Mouse (Mus musculus): ENCODE results near the gene Pam. TPM values are rescaled to one million over a fixed set of nuclear protein-coding genes. Genes with fewer than 3 reads are reported as not detected.
"Not testable (repeated sequence)": the region's sequence is repeated elsewhere in the genome, so short reads cannot be mapped to it uniquely, and the experiment has no call there.

The Pam gene
- polyA plus RNA-seq, 1 experiment from 2014 or later, result 21.8 TPM

DNA sequence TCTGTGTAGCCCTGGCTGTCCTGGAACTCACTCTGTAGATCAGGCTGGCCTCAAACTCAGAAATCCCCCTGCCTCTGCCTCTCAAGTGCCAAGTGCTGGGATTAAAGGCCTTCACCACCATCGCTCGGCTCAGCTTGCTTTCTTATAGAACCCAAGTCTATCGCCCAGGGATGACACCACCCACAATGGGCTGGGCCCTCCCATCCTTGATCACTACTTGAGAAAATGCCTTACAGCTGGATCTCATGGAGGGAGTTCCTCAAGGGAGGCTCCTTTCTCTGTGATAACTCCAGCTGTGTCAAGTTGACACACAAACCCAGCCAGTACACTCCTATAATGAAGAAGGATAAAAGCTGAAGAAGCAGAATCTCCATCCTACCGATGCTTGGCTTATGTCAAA lies 329.7 kb downstream of the Pam start:
- not testable (repeated sequence) for H3K4me2 ChIP-seq (replicated peaks); ATAC-seq (ENCODE audit: low FRiP score, low read depth); H3K9me3 ChIP-seq; H3K4me3 ChIP-seq; H3K9ac ChIP-seq; H3K36me3 ChIP-seq; H3K27ac ChIP-seq; H3K27me3 ChIP-seq (replicated peaks)
- 87% methylated on average over 4 of the region's 4 CpGs for WGBS
- peaks cover 17% of the 10 kb centered on the region for H3K4me1 ChIP-seq

DNA sequence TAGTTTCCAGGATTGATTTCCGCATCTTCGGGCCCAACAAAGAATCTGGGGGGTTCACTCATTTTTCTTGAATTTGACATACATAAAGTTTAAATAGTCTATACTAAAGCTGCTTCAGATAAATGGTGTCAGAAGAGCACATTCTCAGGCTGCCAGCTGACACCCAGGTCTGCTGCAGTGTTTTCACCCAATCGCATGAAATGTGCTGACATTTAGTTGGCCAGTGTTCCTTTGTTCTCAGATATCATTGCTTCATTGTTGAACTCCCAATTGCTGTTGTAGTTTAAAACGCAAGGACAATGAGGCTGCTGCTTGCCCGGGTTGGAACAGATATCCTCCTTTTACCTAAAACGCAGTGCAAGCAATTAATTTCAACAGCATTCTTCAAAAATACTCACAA lies 334.0 kb downstream of the Pam start:
- no peaks in the 10 kb centered on the region for H3K27me3 ChIP-seq (replicated peaks)
- no peak overlapping the region for H3K27ac ChIP-seq
- ATAC-seq (ENCODE audit: low FRiP score, low read depth), result no peak
- 0 out of 2 replicates have a peak, but pooled peaks cover 3% of the 10 kb centered on the region for H3K36me3 ChIP-seq
- no peak overlapping the region for H3K4me2 ChIP-seq (replicated peaks)
- H3K4me1 ChIP-seq, result no peaks in the 10 kb centered on the region
- H3K9me3 ChIP-seq, result no peaks in the 10 kb centered on the region
- H3K9ac ChIP-seq, result no peak overlapping the region
- 70% methylated on average over 6 of the region's 6 CpGs for WGBS
- no peak overlapping the region for H3K4me3 ChIP-seq

GRCm38 (mm10) chr1:97760598-97760997 lies 334.8 kb downstream of the Pam start:
- WGBS, result 81% methylated on average over 7 of the region's 7 CpGs

GRCm38 (mm10) chr1:97759841-97760240 lies 335.6 kb downstream of the Pam start:
- H3K27ac ChIP-seq, result no peak overlapping the region
- H3K4me2 ChIP-seq (replicated peaks), result no peak overlapping the region
- no peaks in the 10 kb centered on the region for H3K4me1 ChIP-seq
- H3K9me3 ChIP-seq, result no peaks in the 10 kb centered on the region
- H3K4me3 ChIP-seq, result no peak overlapping the region
- no peaks in the 10 kb centered on the region for H3K27me3 ChIP-seq (replicated peaks)
- no peak overlapping the region for H3K9ac ChIP-seq
- no peak for ATAC-seq (ENCODE audit: low FRiP score, low read depth)
- H3K36me3 ChIP-seq, result peaks cover 13% of the 10 kb centered on the region

More at GRCm38 (mm10) chr1:97760598-97760997, 334.8 kb downstream of the Pam start:
- H3K9me3 ChIP-seq, result no peaks in the 10 kb centered on the region
- no peak overlapping the region for H3K9ac ChIP-seq
- no peak overlapping the region for H3K4me3 ChIP-seq
- peaks cover 5% of the 10 kb centered on the region for H3K36me3 ChIP-seq
- no peaks in the 10 kb centered on the region for H3K4me1 ChIP-seq
- H3K4me2 ChIP-seq (replicated peaks), result no peak overlapping the region
- 0 out of 2 replicates have a peak, but pooled peaks have one; percentile 56 for ATAC-seq (ENCODE audit: low FRiP score, low read depth)
- H3K27ac ChIP-seq, result no peak overlapping the region
- no peaks in the 10 kb centered on the region for H3K27me3 ChIP-seq (replicated peaks)

DNA sequence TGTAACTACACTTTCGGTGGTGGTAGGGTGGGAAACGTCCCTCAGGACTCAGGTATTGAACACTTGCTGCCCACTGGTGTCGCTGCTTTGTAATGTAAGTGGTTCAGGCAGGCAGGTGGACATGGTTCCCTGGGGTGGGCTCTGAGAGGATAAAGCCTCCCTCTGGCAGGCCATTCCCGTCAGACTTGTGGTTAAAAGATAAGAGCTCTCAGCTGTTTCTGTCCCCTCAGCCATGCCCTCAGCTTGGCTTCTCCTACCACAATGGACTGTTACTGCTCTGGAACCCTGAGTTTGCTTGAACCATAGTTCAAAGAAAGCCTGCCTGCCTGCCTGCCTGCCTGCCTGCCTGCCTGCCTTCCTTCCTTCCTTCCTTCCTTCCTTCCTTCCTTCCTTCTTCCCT lies 341.1 kb downstream of the Pam start:
- 84% methylated on average over 4 of the region's 4 CpGs for WGBS
- ATAC-seq (ENCODE audit: low FRiP score, low read depth), result no peak
- peaks cover 40% of the 10 kb centered on the region for H3K36me3 ChIP-seq

DNA sequence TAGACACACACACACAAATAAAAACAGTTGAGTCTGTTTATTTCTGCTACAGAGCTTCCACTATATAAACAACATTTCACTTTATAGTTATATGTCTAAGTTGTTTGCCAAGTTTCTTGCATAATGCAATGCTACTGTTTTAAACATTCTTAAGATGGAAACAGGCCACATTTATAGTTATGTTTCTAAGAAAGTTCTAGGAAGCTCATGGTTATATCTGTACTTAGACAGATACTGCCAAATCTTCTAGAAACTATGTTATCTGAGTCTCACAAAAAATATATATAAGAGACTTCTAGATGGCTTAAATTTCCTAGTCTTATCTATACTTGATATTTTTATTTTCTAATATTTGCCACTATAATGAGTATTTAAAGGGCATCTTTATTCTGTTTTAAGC lies 342.2 kb downstream of the Pam start:
- H3K9me3 ChIP-seq, result no peaks in the 10 kb centered on the region
- peaks cover 43% of the 10 kb centered on the region for H3K36me3 ChIP-seq
- H3K9ac ChIP-seq, result no peak overlapping the region
- H3K4me1 ChIP-seq, result no peaks in the 10 kb centered on the region
- no peak overlapping the region for H3K4me3 ChIP-seq
- no peak overlapping the region for H3K27ac ChIP-seq
- ATAC-seq (ENCODE audit: low FRiP score, low read depth), result no peak
- no peaks in the 10 kb centered on the region for H3K27me3 ChIP-seq (replicated peaks)
- no peak overlapping the region for H3K4me2 ChIP-seq (replicated peaks)

More for the DNA sequence above, 341.1 kb downstream of the Pam start:
- Histone ChIP-seq H3K9me3 (no peaks in the 10 kb centered on the region), H3K4me3 (no peak overlapping the region), H3K27ac (no peak overlapping the region), H3K9ac (no peak overlapping the region), H3K4me2 (replicated peaks) (no peak overlapping the region), H3K4me1 (no peaks in the 10 kb centered on the region), H3K27me3 (replicated peaks) (no peaks in the 10 kb centered on the region)

- WGBS, result 92% methylated on average over 3 of the region's 3 CpGs
- Histone ChIP-seq H3K36me3 (peaks cover 57% of the 10 kb centered on the region), H3K9me3 (no peaks in the 10 kb centered on the region), H3K9ac (no peak overlapping the region), H3K27ac (no peak overlapping the region), H3K4me1 (no peaks in the 10 kb centered on the region), H3K27me3 (replicated peaks) (no peaks in the 10 kb centered on the region), H3K4me2 (replicated peaks) (no peak overlapping the region), H3K4me3 (no peak overlapping the region)
- ATAC-seq (ENCODE audit: low FRiP score, low read depth), result no peak
These were observed 347.3 kb downstream of the Pam start for GRCm38 (mm10) chr1:97748163-97748562.

DNA sequence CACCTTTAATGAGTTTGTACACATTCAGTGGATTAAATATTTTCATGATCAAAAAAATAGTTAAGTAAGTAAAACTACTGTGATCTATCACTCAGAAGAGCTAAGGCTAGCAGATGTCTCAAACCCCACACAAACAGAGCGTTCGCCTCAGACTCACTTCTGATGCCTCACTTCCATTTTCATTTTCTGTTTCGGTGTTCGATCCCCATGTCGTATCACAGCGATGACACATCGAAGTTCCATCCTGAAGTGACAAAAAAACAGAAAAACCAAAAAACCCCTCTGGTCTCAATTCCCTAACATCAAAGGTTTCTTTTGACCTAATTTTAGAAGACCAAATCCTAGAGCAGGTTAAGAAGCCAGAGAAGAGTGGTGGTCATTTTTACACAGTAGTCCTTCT lies 349.2 kb downstream of the Pam start:
- H3K4me2 ChIP-seq (replicated peaks), result no peak overlapping the region
- no peaks in the 10 kb centered on the region for H3K27me3 ChIP-seq (replicated peaks)
- H3K27ac ChIP-seq, result no peak overlapping the region
- H3K36me3 ChIP-seq, result peaks cover 52% of the 10 kb centered on the region
- 97% methylated on average over 7 of the region's 7 CpGs for WGBS
- H3K9ac ChIP-seq, result no peak overlapping the region
- no peaks in the 10 kb centered on the region for H3K4me1 ChIP-seq
- H3K9me3 ChIP-seq, result no peaks in the 10 kb centered on the region
- H3K4me3 ChIP-seq, result no peak overlapping the region
- no peak for ATAC-seq (ENCODE audit: low FRiP score, low read depth)

DNA sequence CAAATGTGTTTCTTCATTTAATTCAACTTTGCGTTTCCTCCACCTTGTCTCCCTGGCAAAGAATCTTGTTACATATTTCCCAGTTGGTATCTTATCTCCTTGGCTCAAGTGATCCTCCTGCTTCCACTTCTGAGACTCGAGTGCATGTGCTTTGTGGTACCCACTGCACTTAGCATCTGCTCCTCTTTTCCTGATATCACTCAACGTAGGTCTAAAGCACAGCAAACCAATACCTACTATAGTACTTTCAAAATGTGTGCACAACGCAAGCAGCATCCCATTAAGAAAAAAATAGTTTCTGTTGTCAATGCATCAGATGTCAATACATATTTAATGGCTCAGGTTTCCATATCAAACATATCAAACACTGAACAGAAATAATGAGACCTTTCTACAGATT lies 349.7 kb downstream of the Pam start:
- no peaks in the 10 kb centered on the region for H3K27me3 ChIP-seq (replicated peaks)
- H3K36me3 ChIP-seq, result peaks cover 53% of the 10 kb centered on the region
- no peaks in the 10 kb centered on the region for H3K9me3 ChIP-seq
- no peak overlapping the region for H3K27ac ChIP-seq
- no peak overlapping the region for H3K4me3 ChIP-seq
- 95% methylated on average over 4 of the region's 4 CpGs for WGBS
- ATAC-seq (ENCODE audit: low FRiP score, low read depth), result no peak
- no peak overlapping the region for H3K4me2 ChIP-seq (replicated peaks)
- no peak overlapping the region for H3K9ac ChIP-seq
- H3K4me1 ChIP-seq, result no peaks in the 10 kb centered on the region
